Mouse (Mus musculus) erythroblast, embryonic 14.5 days (primary cell): ENCODE measurements around the gene Gm17622.

Experiments used
- GATA1 ChIP-seq: IDR thresholded peaks from 2 replicates; pipeline ENCODE4 v1.6.1; 2012; ENCODE audit warnings: low read length, inconsistent platforms, mixed read lengths
- TAL1 ChIP-seq: IDR thresholded peaks from 3 replicates; pipeline ENCODE4 v1.6.1; 2012; ENCODE audit warnings: low read length, inconsistent platforms, mixed read lengths

- TF ChIP-seq TAL1 = no peak
- TF ChIP-seq GATA1 = no peak
Measured at GRCm38 (mm10) chr13:96454288-96454687, 36.2 kb upstream of the Gm17622 start.
